Mouse (Mus musculus) liver, postnatal 0 days (tissue): ENCODE measurements around the gene Eri3.

Experiments used
- CTCF ChIP-seq: sonication (generic); IDR thresholded peaks from 2 replicates; pipeline ENCODE4 v1.5.1; 2016; ENCODE audit warnings: antibody characterized with exemption, low read depth
- EP300 ChIP-seq: IDR thresholded peaks from 2 replicates; pipeline ENCODE4 v1.6.1; 2016; ENCODE audit warnings: antibody characterized with exemption, low read depth, mild to moderate bottlenecking

DNA sequence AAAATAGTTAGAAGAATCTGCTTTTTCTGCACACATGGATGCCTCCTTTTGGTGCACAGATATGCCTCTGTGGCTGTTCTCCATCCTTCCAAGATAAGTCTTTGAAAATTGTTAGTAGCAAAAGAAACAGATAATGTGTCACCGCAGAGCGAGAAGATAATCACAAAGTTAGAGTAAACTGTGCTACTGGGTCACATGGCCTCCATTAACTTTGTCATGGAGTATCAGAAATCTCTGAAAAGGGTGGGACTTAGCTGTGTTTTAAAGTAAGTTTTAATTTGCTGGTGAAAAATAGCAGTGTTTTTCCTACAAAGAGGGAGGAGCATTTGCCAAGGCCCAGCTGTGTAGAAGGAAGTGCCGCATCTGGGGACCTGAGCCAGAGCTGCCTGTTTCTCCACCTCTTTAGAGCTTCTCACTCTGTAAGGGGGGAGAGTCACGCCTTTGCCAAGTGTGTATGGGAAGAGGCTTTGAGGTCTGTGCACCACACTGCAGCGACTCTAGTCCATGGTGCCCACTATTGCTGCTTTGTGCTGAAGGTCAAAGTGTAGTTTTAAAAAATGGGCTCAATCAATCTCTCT lies 7.0 kb downstream of the Eri3 start:
- TF ChIP-seq CTCF (no peak), EP300 (no peak)
